Mouse (Mus musculus) layer of hippocampus, adult 18-20 months (tissue): ENCODE data around the gene B230217C12Rik. TPM values are rescaled to one million over a fixed set of nuclear protein-coding genes. Genes with fewer than 3 reads are reported as not detected.
"Not testable (repeated sequence)": the region's sequence is repeated elsewhere in the genome, so short reads cannot be mapped to it uniquely, and the experiment has no call there.

Experiments
- DNase-seq, 2 experiments: peaks; one replicate each; pipeline ENCODE4 v3.0.0; 2022; ENCODE audit warnings: low spot score in 2 of 2
- total RNA-seq, 2 experiments: library from RNA; stranded (reverse); gene quantifications; 2 replicates each; pipeline ENCODE4 v1.2.3; 2021

B230217C12Rik gene
- total RNA-seq, 2 experiments from 2014 or later, result 70.8 to 71.5 TPM

DNA sequence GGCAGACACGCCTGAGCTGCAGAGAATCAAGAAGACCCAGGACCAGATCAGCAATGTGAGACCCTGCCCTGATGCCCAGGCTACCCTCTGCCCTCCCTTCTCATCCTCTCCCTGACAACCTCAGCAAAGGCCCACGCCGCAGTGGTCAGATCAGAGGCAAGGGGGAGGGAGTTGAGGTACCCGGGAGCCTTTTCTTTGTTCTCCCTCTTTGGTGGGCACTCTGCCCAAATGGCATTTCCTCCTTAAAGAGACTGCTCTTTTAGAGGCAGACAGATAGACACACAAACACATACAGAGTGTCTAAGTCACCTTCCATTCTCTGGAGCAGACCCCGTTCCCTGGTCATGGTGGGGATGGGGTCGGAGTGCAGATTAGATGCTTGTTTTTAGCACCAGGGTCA lies 15.7 kb upstream of the B230217C12Rik start:
- DNase-seq, result no peak

DNA sequence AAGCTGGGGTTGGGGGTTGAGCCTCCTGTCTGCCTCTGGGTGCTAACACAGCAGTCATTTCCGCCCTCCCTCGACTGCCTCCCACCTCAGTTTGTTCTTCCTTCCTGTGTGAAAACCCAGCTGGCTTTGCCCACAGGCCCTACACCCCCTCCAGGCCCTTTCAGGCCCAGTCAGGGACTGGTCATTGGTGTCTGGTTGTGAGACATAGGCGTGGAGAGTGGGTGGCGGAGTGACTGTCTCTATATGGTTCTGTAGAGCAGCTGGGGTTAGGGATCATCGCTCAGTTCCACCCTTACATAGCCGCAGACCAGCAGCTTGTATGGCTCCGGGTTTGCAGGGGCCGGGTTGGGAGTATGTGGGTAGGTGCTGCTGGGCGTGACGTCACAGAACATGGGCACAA lies 15.3 kb upstream of the B230217C12Rik start:
- no peak for DNase-seq

DNA sequence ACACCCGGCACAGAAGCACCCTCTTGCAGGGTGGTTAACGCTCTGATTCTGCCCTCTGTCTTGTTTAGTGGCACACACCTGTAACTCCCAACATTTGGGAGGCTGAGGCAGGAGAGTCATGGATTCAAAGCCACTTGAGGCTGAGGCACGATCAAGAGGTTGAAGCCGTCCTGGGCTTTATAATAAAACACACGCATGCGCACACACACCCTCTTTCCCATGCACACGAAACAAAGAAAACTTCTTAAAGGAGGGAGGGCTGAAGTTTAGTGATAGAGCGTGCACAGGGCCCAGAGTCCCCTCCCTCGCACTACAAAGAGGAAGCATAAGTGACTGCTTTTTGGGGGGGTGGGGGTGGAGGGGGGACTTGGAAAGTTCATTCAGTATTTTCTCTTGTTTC lies 14.6 kb upstream of the B230217C12Rik start:
- no peak for DNase-seq

GRCm38 (mm10) chr11:97826414-97826813 lies 14.2 kb upstream of the B230217C12Rik start:
- DNase-seq, result no peak

- no peak for DNase-seq
Observed at GRCm38 (mm10) chr11:97827654-97828053, 12.9 kb upstream of the B230217C12Rik start.

- DNase-seq, result no peak
Observed at GRCm38 (mm10) chr11:97829365-97829764, 11.2 kb upstream of the B230217C12Rik start.

DNA sequence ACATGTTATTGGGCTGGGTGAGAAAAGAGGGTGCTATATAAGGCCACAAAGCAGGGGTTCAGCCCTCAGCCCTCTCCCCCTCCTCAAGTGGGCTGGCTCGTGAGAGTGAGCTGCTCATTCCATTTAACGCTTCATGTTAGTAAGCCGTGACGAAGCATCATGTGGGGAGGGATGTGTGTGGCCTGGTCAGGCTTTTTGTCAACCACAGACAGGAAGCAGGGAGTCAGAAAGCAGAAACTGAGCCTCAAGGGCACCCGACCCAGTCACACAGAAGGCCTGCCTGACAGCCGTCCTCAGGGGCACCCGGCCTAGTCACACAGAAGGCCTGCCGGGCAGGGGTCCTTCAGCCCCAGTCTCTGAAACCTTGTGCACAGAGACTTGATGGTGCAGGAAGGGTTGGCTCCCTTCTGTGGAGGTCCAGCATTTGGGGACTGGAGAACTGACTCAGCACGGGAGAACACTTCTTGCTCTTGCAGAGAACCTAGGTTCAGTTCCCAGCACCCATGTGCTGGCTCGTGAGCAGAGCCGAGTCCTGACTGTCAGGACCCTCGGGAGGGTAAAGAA lies 10.6 kb upstream of the B230217C12Rik start:
- DNase-seq, result no peak

DNA sequence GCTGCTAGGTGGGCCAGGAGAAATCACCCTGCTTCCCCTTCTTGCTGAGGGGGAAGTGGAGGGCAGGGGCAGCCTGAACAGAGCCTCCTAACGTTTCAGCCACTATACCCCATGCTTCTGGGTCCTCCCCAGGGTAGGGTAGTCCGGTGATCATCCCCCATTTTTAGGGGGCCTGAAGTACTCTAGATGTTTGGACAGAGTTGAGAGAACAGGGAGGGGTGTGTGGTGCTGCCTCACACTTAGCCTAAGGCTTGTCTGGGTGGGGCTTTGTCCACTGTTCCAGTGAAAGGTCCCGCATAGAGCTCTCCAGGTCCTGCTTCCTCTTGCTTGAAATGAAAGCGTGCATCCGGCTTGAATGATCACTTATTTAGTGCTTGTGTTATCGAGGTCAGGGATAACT lies 10.1 kb upstream of the B230217C12Rik start:
- DNase-seq, result no peak

- DNase-seq, result no peak
Observed at GRCm38 (mm10) chr11:97832001-97832400, 8.6 kb upstream of the B230217C12Rik start.

DNA sequence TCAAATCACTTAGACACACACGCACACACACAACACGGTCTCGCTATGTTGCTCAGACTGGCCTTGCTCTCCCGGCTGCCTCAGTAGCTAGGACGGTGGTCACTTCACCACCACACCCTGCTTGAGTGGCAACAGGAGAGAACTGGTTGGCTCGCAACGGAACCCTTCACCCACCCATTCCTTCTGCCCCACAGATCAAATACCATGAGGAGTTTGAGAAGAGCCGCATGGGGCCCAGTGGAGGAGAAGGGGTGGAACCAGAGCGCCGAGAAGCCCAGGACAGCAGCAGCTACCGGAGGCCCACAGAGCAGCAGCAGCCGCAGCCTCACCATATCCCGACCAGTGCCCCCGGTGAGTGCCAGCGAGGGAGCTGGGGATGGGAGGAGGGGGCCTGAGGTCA lies 7.2 kb upstream of the B230217C12Rik start:
- DNase-seq, result no peak

DNA sequence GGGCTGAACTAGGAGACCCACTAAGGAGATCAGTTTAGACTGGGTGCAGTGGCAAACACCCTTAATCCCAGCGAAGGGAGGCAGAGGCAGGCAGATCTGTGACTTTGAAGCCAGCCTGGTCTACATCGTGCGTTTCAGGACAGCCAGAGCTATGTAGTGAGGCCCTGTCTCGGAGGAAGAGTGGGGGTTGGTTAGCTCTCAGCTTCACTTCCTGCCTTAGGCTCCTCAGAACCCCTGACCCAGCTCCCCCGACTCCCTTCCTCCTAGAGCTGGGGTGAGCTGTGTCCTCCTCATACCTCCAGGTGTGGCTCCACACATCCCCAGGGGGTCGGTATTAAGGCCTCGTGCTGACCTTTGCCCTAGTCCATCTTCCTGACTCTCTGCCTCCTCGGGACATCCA lies 4.0 kb upstream of the B230217C12Rik start:
- no peak for DNase-seq

DNA sequence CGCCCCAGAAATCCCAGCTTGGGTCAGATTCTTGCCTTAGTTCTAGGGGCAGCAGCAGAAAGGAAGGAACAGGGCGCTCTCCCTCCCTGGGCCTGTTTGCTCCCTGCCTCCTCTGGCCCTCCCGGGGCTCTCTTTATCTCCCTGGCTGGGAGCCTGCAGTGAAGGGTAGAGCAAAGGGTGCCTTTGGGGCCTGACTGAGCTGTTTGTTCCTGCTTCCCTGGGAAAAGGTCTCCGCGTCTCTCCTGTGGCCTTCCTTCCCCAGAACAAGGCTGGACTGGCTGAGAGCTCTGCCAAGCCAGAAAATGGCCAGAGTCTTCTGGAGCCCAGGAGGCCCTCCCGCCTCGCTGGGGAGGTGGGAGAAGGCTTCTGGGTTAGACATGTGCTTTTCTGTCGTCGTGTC lies 3.5 kb upstream of the B230217C12Rik start:
- DNase-seq, result not testable (repeated sequence)

GRCm38 (mm10) chr11:97837641-97838149 lies 2.9 kb upstream of the B230217C12Rik start:
- DNase-seq, result no peak

GRCm38 (mm10) chr11:97838779-97839440 lies 1.7 kb upstream of the B230217C12Rik start:
- no peak for DNase-seq

- DNase-seq, result no peak
Observed at GRCm38 (mm10) chr11:97839441-97840134, 992 bp upstream of the B230217C12Rik start.

DNA sequence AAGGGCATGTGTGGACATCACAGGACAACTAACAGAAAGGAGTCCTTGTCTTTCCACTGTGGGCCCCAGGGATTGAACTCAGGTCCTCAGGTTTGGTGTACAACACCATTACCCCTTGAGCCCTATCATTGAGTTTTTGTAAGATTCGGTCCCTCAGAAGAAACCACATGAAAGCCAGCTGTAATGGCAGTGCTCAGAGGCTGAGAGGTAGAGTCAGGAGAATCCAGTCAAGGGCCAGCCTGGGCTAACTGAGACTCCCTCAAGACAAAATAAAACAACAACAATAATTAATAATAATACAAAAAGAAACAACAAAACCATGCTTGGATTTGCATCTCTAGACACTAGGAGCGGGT lies 467 bp upstream of the B230217C12Rik start:
- no peak for DNase-seq

GRCm38 (mm10) chr11:97840991-97841661 lies 546 bp downstream of the B230217C12Rik start:
- peak; percentile 90 to 96 for DNase-seq

DNA sequence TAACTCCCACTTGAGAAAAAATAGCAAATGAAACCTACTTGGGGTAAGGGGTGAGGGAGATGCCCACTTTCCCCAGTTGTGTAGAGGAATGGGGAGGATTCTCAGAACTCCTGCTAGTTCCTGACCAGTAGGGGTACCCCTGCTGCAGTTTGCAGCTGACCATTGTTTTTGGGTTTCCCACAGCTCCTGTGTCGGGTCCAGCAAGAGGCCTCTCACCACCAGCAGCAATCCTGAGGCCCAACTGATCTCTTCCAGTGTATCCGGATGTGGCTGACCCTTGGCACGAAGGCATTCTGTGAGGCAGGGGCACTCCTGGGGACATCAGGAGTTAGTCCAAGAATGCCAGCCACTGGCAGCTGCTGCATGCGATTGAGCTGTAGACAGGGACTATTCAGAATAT lies 1.4 kb downstream of the B230217C12Rik start:
- DNase-seq, result no peak

GRCm38 (mm10) chr11:97850367-97850766 lies 9.8 kb downstream of the B230217C12Rik start:
- DNase-seq, result no peak

GRCm38 (mm10) chr11:97851601-97852000 lies 11.0 kb downstream of the B230217C12Rik start:
- no peak for DNase-seq

DNA sequence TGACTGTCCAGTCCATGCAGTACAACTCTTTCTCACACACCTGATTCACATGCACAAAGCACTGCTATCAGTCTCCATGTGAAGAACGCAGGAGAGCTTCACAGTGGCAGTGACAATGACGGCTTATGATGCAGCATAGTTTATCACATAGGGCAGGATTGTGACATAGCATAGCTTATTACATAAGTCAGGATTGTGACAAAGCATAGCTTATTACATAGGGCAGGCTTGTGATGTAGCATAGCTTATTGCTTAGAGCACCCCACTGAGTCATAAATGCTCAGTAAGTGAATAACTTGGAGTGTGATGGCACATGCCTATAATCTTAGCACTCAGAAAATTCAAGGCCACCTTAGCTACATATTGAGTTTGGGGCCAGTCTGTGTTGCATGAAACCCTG lies 14.9 kb downstream of the B230217C12Rik start:
- DNase-seq, result no peak

DNA sequence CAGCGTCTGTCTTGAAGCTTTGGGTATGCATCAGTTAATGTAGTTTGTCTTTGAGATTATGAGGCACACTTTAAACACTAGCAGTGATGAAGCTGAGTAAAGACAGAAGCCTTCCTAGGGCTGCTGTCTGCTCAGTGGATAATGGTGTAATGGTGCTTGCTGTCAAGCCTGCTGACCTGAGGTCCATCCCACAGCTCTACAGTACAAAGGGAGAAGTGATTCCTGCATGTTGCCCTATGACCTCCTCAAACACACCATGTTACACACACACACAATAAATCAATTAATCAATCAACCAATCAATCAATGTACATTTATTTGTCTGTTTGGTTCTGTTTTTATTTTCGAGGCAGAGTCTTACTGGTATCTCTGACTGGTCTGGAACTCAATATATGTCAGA lies 21.6 kb downstream of the B230217C12Rik start:
- DNase-seq, result no peak
